Mouse (Mus musculus): ENCODE measurements around the gene Armc6.

The Armc6 gene

DNA sequence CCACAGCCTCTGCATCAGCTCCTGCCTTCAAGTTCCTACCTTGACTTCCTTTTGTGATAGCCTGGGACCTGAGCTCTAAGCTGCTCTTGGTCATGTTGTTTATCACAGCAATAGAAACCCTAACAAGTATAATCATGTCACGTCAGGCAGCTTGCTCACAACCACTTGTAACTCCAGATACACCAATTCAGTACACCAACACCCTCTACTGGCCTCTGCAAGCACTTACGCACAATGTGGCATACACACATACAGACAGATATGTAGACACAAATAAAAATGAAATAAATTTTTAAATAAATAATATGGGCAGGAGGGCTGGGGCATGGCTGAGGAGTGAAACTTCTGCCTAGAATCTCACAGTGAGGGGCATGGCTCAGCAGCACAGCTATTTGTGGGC, 38.5 kb downstream of the Armc6 start:
- no peak for DNase-seq (ENCODE audit: low read depth, low spot score)

GRCm38 (mm10) chr8:70194191-70194590, 40.1 kb downstream of the Armc6 start:
- DNase-seq (ENCODE audit: low read depth, low spot score): no peak

DNA sequence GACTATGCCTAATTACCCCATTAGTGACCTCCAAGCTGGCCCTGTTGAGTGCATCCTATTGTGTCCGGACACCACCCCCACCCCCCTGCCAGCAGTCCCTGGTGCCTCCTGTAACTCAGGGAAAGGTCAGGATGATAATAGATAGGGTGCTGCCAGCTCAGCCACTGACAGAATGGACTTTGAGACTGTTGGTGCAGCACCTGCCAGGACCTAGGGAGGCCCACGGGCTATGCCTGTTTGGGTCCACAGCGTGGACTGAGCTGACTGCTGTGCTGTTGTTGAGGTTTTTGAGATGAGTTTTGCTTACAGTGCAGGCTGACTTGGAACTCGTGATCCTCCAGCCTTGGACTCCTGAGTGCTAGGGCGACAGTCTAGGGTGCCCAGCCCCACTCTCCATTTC, 41.0 kb downstream of the Armc6 start:
- DNase-seq (ENCODE audit: low read depth, low spot score): no peak

DNA sequence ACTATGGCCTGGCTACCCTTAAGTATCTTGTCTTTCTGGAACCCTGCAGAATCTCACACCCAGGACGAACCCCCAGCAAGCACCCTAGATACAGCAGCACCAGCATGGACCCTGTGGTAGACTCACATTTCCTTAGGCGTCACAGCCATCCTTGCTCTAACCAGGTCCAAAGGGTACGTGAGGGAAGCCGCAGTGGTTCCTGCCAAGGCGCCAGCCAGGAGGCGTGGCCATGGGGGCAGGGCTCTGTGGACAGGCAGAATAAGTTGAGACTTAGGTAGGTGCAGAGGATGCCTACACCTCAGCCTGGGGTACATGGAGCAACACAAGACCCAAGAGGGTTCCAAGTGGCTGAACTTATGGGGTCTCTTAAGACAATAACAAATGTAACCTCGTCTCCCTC, 45.6 kb downstream of the Armc6 start:
- no peak for DNase-seq (ENCODE audit: low read depth, low spot score)

DNA sequence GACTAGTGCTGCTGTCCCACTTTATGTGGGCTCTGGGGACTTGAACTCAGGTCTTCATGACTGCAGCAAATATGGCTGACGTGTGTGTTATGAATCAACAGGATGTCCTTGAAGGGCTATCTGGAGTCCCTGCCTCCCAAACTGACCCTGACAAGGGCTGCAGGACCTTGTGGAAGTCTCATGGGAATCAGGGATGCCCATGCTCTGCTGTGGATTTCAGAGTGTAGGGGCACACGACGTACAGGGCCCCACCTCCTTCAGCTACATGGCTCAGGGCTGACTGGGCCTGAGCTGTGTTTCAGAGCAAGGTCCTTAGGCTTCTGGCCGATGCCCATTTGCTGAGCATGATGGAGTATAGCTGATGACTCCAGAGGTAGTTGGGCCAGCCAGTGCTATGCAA, 51.1 kb downstream of the Armc6 start:
- no peak for DNase-seq (ENCODE audit: low read depth, low spot score)

DNA sequence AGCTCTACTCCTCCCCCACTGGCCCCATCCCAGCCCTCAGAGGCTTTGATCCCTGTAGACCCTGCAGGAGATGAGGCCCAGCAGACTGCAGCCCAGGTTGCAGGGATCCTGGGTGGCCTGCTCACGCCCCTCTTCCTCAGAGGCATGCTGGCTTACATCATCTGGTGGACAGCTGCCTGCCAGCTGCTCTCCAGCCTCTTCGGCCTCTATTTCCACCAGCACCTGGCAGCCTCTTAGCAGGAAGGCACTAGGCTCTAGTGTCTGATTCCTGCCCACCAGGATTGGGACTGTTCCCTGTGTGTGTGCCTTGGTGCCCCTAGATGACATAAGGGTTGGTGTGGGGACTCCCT, 52.4 kb downstream of the Armc6 start:
- no peak for DNase-seq (ENCODE audit: low read depth, low spot score)

GRCm38 (mm10) chr8:70181212-70181902, 52.9 kb downstream of the Armc6 start:
- DNase-seq (ENCODE audit: low read depth, low spot score): no peak

GRCm38 (mm10) chr8:70179082-70179481, 55.2 kb downstream of the Armc6 start:
- no peak for DNase-seq (ENCODE audit: low read depth, low spot score)

DNA sequence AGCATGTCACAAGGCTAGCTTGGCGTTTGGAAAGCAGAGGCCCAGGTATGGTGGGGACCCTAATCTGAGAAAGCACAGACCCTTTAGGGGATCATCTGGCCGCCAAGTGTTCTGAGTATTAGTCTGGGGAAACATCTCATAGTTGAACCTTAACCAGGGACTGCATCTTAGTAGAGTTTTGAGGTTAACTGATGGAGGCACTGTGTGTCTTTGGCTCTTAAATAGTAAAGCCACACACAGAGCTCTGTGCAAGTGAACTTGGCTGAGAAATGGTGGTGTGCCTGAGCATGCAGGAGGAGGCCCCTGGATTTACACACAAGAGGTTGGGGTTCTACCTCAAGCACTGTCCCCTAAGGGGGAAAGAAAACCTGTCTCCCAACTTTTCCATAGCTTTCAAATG, 56.0 kb downstream of the Armc6 start:
- no peak for DNase-seq (ENCODE audit: low read depth, low spot score)

DNA sequence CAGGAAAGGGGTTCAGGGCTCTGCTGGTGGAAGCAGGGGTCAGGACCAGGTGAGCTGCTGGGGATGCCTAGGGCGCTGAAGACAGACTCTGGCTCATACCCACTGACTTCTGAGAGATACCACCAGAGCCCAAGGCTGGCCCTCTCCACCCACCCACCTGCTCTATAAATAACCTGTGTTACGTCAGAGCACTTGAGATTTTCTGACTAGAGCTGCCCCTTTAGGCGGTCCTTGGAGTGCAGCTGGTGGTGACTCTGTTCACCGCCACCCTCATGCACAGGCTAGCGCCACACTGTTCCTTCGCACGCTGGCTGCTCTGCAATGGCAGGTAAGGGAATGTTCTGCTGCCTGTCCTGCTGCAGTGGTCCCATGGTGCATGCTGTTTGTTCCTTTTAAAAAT, 60.2 kb downstream of the Armc6 start:
- no peak for DNase-seq (ENCODE audit: low read depth, low spot score)

DNA sequence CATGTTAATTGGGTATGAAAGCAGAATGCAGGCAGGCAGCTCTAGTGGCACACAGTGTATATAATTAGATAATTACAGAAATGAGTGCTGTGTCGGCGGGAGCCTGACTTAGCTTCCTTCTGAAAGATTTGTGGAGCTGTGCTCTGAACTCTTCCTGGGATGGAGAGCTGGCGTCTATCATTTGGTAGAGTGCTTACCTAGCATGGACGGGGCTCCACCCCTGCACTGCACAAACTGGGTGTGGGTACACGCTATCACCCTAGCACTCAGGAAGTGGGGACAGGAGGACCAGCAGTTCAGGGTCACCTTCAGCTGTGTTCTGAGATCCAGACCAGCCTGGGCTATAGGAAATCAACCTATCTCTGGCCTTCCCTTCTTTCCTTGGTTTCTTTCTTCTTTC, 60.9 kb downstream of the Armc6 start:
- DNase-seq (ENCODE audit: low read depth, low spot score): no peak

GRCm38 (mm10) chr8:70172043-70172681, 62.1 kb downstream of the Armc6 start, which contains the start of gene Tmem161a:
Gene Tmem161a (plus strand): TSS chr8:70172356.
- peak; percentile 90 for DNase-seq (ENCODE audit: low read depth, low spot score)

DNA sequence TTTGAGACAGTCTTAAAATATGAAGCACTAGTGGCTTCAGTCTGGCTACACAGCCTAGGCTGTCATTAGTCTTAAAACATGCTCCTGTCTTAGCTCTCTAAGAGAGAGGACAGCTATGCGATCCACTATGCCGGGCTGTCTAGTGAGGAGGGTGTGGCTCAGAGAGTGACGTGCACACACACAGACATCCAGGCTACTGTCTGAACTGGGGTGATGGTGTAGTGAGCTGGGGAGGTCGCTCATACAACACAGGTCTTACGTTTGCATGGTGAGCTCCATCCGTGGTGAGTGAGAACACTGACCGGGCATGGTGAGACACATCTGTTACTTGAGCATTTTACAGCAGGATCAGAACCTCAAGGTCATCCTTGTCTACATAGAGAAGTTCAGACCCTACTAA, 63.0 kb downstream of the Armc6 start:
- no peak for DNase-seq (ENCODE audit: low read depth, low spot score)

GRCm38 (mm10) chr8:70170748-70171147, 63.5 kb downstream of the Armc6 start:
- DNase-seq (ENCODE audit: low read depth, low spot score): no peak

Data from WW6 (cell line).